Mouse (Mus musculus) intestine, embryonic 14.5 days (tissue): ENCODE measurements around the gene Lima1. TPM values are rescaled to one million over a fixed set of nuclear protein-coding genes. Genes with fewer than 3 reads are reported as not detected.

Experiments
- polyA plus RNA-seq: library from polyadenylated mRNA; unstranded; fragments of >200 nt; fragmentation: Nextera tagmentation; extraction: Ambion mirVana; gene quantifications from 2 replicates; pipeline ENCODE4 v1.2.1, GENCODE M21; 2014

Gene Lima1
- polyA plus RNA-seq, 1 experiment from 2014 or later = 80.3 TPM

Other genes with a start within 250 kb of the Lima1 start
- 104 and 111 TPM in 2 replicates for gene Racgap1, start 223.8 kb downstream of the Lima1 start, polyA plus RNA-seq
- 1.3 and 1.7 TPM in 2 replicates for gene Asic1, start 205.1 kb downstream of the Lima1 start, polyA plus RNA-seq
- 39.0 and 42.3 TPM in 2 replicates for gene Smarcd1, start 173.3 kb downstream of the Lima1 start, polyA plus RNA-seq
- not detected in 2 replicates for gene Gm17349, start 170.0 kb downstream of the Lima1 start, polyA plus RNA-seq
- gene Gpd1, start 157.9 kb downstream of the Lima1 start, polyA plus RNA-seq = 0.17 and 0.35 TPM in 2 replicates
- gene Cox14, start 149.8 kb downstream of the Lima1 start, polyA plus RNA-seq = 190 and 206 TPM in 2 replicates
- 64.7 and 68.7 TPM in 2 replicates for gene Cers5, start 102.6 kb downstream of the Lima1 start, polyA plus RNA-seq
- 0.01 TPM in 1 of 2 replicates, not detected in the other for gene Fam186a, start 91.6 kb upstream of the Lima1 start, polyA plus RNA-seq
- gene Larp4, start 94.6 kb upstream of the Lima1 start, polyA plus RNA-seq = 47.3 and 49.0 TPM in 2 replicates
- 15.2 and 15.5 TPM in 2 replicates for gene Dip2b, start 163.2 kb upstream of the Lima1 start, polyA plus RNA-seq